Mouse (Mus musculus) testis, adult 10 weeks (tissue): ENCODE data around the gene Vps50. TPM values are rescaled to one million over a fixed set of nuclear protein-coding genes. Genes with fewer than 3 reads are reported as not detected.

ENCODE experiments used
- polyA plus RNA-seq: library from polyadenylated mRNA; stranded (reverse); fragments of 350-450 nt; fragmentation: Illumina TruSeq; extraction: RNeasy Lipid Tissue Mini Kit (QIAGEN cat#74804); gene quantifications from one replicate; pipeline ENCODE4 v1.2.3, GENCODE M21; 2014; ENCODE audit warnings: low read depth, low replicate concordance

Gene Vps50
- 66.1 TPM for polyA plus RNA-seq

GRCm38 (mm10) chr6:3498162-3498848 lies at the start of gene Vps50, which contains the start of gene Hepacam2:
Vps50 (plus strand) TSS chr6:3498382.
Hepacam2 (minus strand) TSS chr6:3498298.

Other genes starting within 250 kb of the Vps50 start
- 9.7 TPM for gene Samd9l, start 98.8 kb upstream of the Vps50 start, polyA plus RNA-seq
- 7.7 TPM for gene Hepacam2, start 84 bp upstream of the Vps50 start, polyA plus RNA-seq